Mouse (Mus musculus) spleen, postnatal 10 days (tissue): ENCODE results near the gene Jph2.

Experiments used
- DNase-seq, 2 experiments: peaks; one replicate each; pipeline ENCODE4 v3.0.0; 2021 to 2022; ENCODE audit warnings: low spot score in 2 of 2

Gene Jph2

GRCm38 (mm10) chr2:163309376-163309775 is 88.4 kb downstream of the Jph2 start:
- no peak for DNase-seq

GRCm38 (mm10) chr2:163303037-163303436 is 94.8 kb downstream of the Jph2 start:
- DNase-seq = no peak

GRCm38 (mm10) chr2:163301641-163302040 is 96.2 kb downstream of the Jph2 start:
- no peak for DNase-seq

- DNase-seq = no peak
These were observed 97.4 kb downstream of the Jph2 start for GRCm38 (mm10) chr2:163300069-163301060.

GRCm38 (mm10) chr2:163296999-163297630 is 100.7 kb downstream of the Jph2 start:
- no peak for DNase-seq

GRCm38 (mm10) chr2:163288881-163289379 is 108.9 kb downstream of the Jph2 start:
- DNase-seq = no peak
